8 mouse cellular contexts compared by ENCODE assay signal in genomic region chr17:6005638-6006471, GRCm38 (mm10).
DNase-seq lines count a peak whose midpoint lies in the region; ATAC-seq and TF ChIP-seq lines count a peak whose summit lies in the region.

No protein-coding gene starts in this region.

- TF ChIP-seq POLR2A in CH12.LX (IDR thresholded peaks at IDR 0.05; ENCODE audit: low read depth, low read length): 0 out of 2 replicates have a peak, but pooled peaks have one; percentile 26
- no peak for TF ChIP-seq POLR2A in bone marrow macrophage, adult 2 months (IDR thresholded peaks at IDR 0.05; ENCODE audit: borderline replicate concordance, low read depth, low read length)
- no peak for TF ChIP-seq POLR2A in small intestine, adult 2 months (IDR thresholded peaks at IDR 0.05; ENCODE audit: low read depth, low read length)

- no peak for TF ChIP-seq EP300 in CH12.LX (IDR thresholded peaks at IDR 0.05; ENCODE audit: low read length)

- peak; percentile 44; the same call in 1 of the 2 replicates for ATAC-seq in intestine, embryonic 14.5 days (replicated peaks; ENCODE audit: low FRiP score, low TSS enrichment, low read depth)

- dilution Hi-C loops in CH12.LX (cut with MboI; ENCODE audit: extremely low pct_ligation_motif_present, extremely low pct_unique_long_range_greater_than_20kb, low sequenced_read_pairs): no loop called here

- intact Hi-C loops in left cerebral cortex, postnatal 10 days (cut with DNase I): no loop called here

- no peak overlapping the region for H3K9ac ChIP-seq in CH12.LX (ENCODE audit: insufficient read depth, low read depth)
- H3K9ac ChIP-seq in intestine, embryonic 14.5 days (ENCODE audit: low read length): 0 out of 2 replicates have a peak overlapping the region, but pooled peaks have one; percentile 14

- H3K4me1 ChIP-seq in CH12.LX (ENCODE audit: control insufficient read depth in 1 of 2, insufficient read depth in 2 of 2): peaks cover 32 to 67% of the 10 kb centered on the region in 2 experiments
- peaks cover 62% of the 10 kb centered on the region for H3K4me1 ChIP-seq in bone marrow macrophage, adult 2 months (ENCODE audit: control insufficient read depth, insufficient read depth, low read length)
- H3K4me1 ChIP-seq in intestine, embryonic 14.5 days (replicated peaks; ENCODE audit: control insufficient read depth, insufficient read depth, low read length): peaks cover 17% of the 10 kb centered on the region
- peaks cover 23% of the 10 kb centered on the region for H3K4me1 ChIP-seq in midbrain, embryonic 10.5 days
- H3K4me1 ChIP-seq in small intestine, adult 2 months (ENCODE audit: control insufficient read depth, insufficient read depth, insufficient read length, low read length): peaks cover 17% of the 10 kb centered on the region

- H3K27ac ChIP-seq in CH12.LX (ENCODE audit: insufficient read depth, low read depth): no peak overlapping the region; the same call in 1 of the 2 replicates
- H3K27ac ChIP-seq in bone marrow macrophage, adult 2 months (ENCODE audit: insufficient read depth, low read depth, low read length): peak overlapping the region; percentile 91
- H3K27ac ChIP-seq in intestine, embryonic 14.5 days (ENCODE audit: low read depth): peak overlapping the region; percentile 94
- H3K27ac ChIP-seq in midbrain, embryonic 10.5 days (replicated peaks): no peak overlapping the region
- H3K27ac ChIP-seq in small intestine, adult 2 months (ENCODE audit: insufficient read depth, low read depth, low read length): peak overlapping the region; percentile 44

- H3K36me3 ChIP-seq in CH12.LX (replicated peaks in 1 of 2; ENCODE audit: control insufficient read depth in 1 of 2, insufficient read depth in 1 of 2, low read length in 1 of 2): peaks cover 0 to 55% of the 10 kb centered on the region in 2 experiments
- peaks cover 34% of the 10 kb centered on the region for H3K36me3 ChIP-seq in intestine, embryonic 14.5 days (ENCODE audit: control insufficient read depth, insufficient read depth, low read length)
- no peaks in the 10 kb centered on the region for H3K36me3 ChIP-seq in midbrain, embryonic 10.5 days
- peaks cover 4% of the 10 kb centered on the region for H3K36me3 ChIP-seq in small intestine, adult 2 months (ENCODE audit: control insufficient read depth, insufficient read depth, low read length)

- 23% methylated on average over 14 of the region's 14 CpGs for WGBS in intestine, embryonic 14.5 days
- 36% methylated on average over 14 of the region's 14 CpGs for WGBS in midbrain, embryonic 10.5 days
- WGBS in small intestine, adult 2 months: 34% methylated on average over 14 of the region's 14 CpGs

- no peak overlapping the region for H3K4me3 ChIP-seq in CH12.LX (replicated peaks in 1 of 3; ENCODE audit: low read depth in 2 of 3, low read length in 2 of 3, poor library complexity in 1 of 3)
- 0 out of 2 replicates have a peak overlapping the region, but pooled peaks have one; percentile 2 for H3K4me3 ChIP-seq in bone marrow macrophage, adult 2 months (ENCODE audit: insufficient read depth, low read length)
- no peak overlapping the region for H3K4me3 ChIP-seq in intestine, embryonic 14.5 days (ENCODE audit: low read depth, low read length)
- H3K4me3 ChIP-seq in midbrain, embryonic 10.5 days: peak overlapping the region; percentile 31
- H3K4me3 ChIP-seq in small intestine, adult 2 months (ENCODE audit: low read depth, low read length): no peak overlapping the region

- in situ Hi-C loops in CH12.LX (cut with MboI; ENCODE audit: low pct_ligation_motif_present, low pct_unique_long_range_greater_than_20kb, low sequenced_read_pairs): loop anchor here (5.0 to 25.0 kb wide), 3 partner anchors 64 to 569 kb away; partner anchors contain the start of genes Synj2 and Tmem242

- no peaks in the 10 kb centered on the region for H3K9me3 ChIP-seq in CH12.LX (replicated peaks; ENCODE audit: low read length)
- H3K9me3 ChIP-seq in intestine, embryonic 14.5 days (ENCODE audit: control insufficient read depth, low read length): no peaks in the 10 kb centered on the region
- H3K9me3 ChIP-seq in midbrain, embryonic 10.5 days (replicated peaks): no peaks in the 10 kb centered on the region

- H3K27me3 ChIP-seq in CH12.LX (replicated peaks): no peaks in the 10 kb centered on the region
- no peaks in the 10 kb centered on the region for H3K27me3 ChIP-seq in intestine, embryonic 14.5 days (replicated peaks; ENCODE audit: control insufficient read depth, insufficient read depth, low read length)
- no peaks in the 10 kb centered on the region for H3K27me3 ChIP-seq in midbrain, embryonic 10.5 days (ENCODE audit: low read depth, poor library complexity, severe bottlenecking)
- no peaks in the 10 kb centered on the region for H3K27me3 ChIP-seq in small intestine, adult 2 months (ENCODE audit: control insufficient read depth, insufficient read depth, low read length)

- 0 out of 2 replicates have a peak overlapping the region, but pooled peaks have one; percentile 32 for H3K4me2 ChIP-seq in CH12.LX (ENCODE audit: insufficient read depth, low read depth, poor library complexity, severe bottlenecking)
- peak overlapping the region; percentile 29 for H3K4me2 ChIP-seq in intestine, embryonic 14.5 days (ENCODE audit: low read length)

- peak; percentile 72 for DNase-seq in CH12.LX (ENCODE audit: extremely low read depth)
- DNase-seq in frontal cortex, postnatal 10 days (ENCODE audit: low spot score in 2 of 2): peak; percentile 61 to 62
- DNase-seq in intestine, embryonic 14.5 days (ENCODE audit: low spot score): peak; percentile 74
- DNase-seq in left cerebral cortex, postnatal 10 days (ENCODE audit: extremely low spot score in 1 of 2, low spot score in 2 of 2): peak; percentile 77 to 79
- DNase-seq in midbrain, embryonic 10.5 days (ENCODE audit: low spot score): no peak
- no peak for DNase-seq in spleen, postnatal 14 days (ENCODE audit: low spot score in 2 of 2)

- TF ChIP-seq RAD21 in CH12.LX (IDR thresholded peaks at IDR 0.05; ENCODE audit: low read depth, low read length): peak; percentile 53

- no peaks in the 10 kb centered on the region for H3K79me2 ChIP-seq in CH12.LX (replicated peaks; ENCODE audit: control insufficient read depth, extremely low read depth, insufficient read depth, poor library complexity, severe bottlenecking)

- TF ChIP-seq CTCF in CH12.LX (conservative IDR thresholded peaks at IDR 0.05 in 1 of 2, IDR thresholded peaks at IDR 0.05 in 1 of 2; ENCODE audit: low read depth in 2 of 2, low read length in 2 of 2): peak in 1 of 2 experiments; percentile 69; a peak in 2 of 4 replicates
- TF ChIP-seq CTCF in bone marrow macrophage, adult 2 months (IDR thresholded peaks at IDR 0.05; ENCODE audit: low read depth, low read length): no peak; the same call in 1 of the 2 replicates
- TF ChIP-seq CTCF in small intestine, adult 2 months (IDR thresholded peaks at IDR 0.05; ENCODE audit: extremely low read depth, insufficient read length, insufficient replicate concordance, low read depth, low read length): no peak

TF ChIP-seq in CH12.LX, 34 proteins besides CTCF, POLR2A, EP300 and RAD21:
- TF ChIP-seq SMC3 (IDR thresholded peaks at IDR 0.05; ENCODE audit: low read depth, low read length) (peak; percentile 66), MYC (IDR thresholded peaks at IDR 0.05; ENCODE audit: low read depth, low read length) (0 out of 2 replicates have a peak, but pooled peaks have one; percentile 30), ZKSCAN1 (IDR thresholded peaks at IDR 0.05; ENCODE audit: borderline replicate concordance, low read depth, low read length) (no peak), ZC3H11A (IDR thresholded peaks at IDR 0.05; ENCODE audit: low read depth, low read length) (no peak), BHLHE40 (IDR thresholded peaks at IDR 0.05; ENCODE audit: low read depth, low read length) (peak; percentile 11; the same call in 1 of the 2 replicates), JUN (IDR thresholded peaks at IDR 0.05; ENCODE audit: insufficient read depth, low read depth, low read length) (no peak), GABPA (IDR thresholded peaks at IDR 0.05; ENCODE audit: insufficient replicate concordance, low read depth, low read length) (no peak), UBTF (IDR thresholded peaks at IDR 0.05; ENCODE audit: low read depth, low read length) (no peak)

Comparison
In these comparisons a context has a peak if more than half of its experiments do, and no peak if none do; other contexts are left out.
1. DNase-seq: peak in CH12.LX (single experiment), frontal cortex, postnatal 10 days (2 of 2), intestine, embryonic 14.5 days (single experiment) and left cerebral cortex, postnatal 10 days (2 of 2); none in midbrain, embryonic 10.5 days (single experiment) and spleen, postnatal 14 days (0 of 2).
2. H3K27ac ChIP-seq: peak in bone marrow macrophage, adult 2 months (single experiment), intestine, embryonic 14.5 days (single experiment) and small intestine, adult 2 months (single experiment); none in CH12.LX (single experiment) and midbrain, embryonic 10.5 days (single experiment).
3. H3K4me3 ChIP-seq: peak in bone marrow macrophage, adult 2 months (single experiment) and midbrain, embryonic 10.5 days (single experiment); none in CH12.LX (0 of 3), intestine, embryonic 14.5 days (single experiment) and small intestine, adult 2 months (single experiment).